Mouse (Mus musculus): Measurements from ENCODE around the gene Btbd2. TPM values are rescaled to one million over a fixed set of nuclear protein-coding genes. Genes with fewer than 3 reads are reported as not detected.

Btbd2 gene
- 14.6 to 23.9 TPM (median 23.1 TPM) in 3 replicates for total RNA-seq (2017)

DNA sequence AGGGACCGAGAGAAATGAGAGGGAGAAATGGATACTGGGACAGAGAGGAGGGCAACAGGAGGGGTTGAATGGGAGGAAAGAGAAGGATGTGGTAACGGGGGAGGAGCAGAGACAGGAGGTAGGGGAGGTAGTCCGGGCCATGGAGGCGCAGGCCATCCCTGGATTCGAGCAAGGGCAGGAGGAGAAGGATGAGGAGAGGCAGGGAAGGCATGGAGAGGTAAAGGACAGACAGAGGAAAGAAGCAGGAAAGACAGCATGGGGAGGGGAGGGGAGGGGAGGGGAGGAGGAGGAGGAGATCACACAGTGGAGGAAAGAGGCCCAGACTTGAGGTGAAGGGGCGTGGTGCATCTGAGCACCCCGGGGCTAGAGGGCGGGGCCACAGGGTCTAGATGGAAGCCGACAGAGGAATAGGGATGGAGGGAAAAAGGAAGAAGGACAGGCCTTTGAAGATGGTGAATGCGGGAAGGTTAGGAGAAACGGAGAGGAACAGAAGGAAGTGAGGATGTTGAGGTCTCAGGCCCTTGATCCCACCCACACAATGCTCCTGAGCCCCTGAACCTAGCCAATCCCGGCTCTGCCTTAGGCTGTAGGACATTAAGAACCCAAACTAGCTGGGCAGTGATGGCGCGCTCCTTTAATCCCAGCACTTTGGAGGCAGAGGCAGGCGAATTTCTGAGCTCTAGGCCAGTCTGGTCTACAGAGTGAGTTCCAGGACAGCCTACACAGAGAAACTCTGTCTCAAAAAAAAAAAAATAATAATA lies at the start of gene Btbd2:
Btbd2 (minus strand) TSS at position 209 of the 761 bp plus-strand sequence.
- ATAC-seq (replicated peaks; ENCODE audit: insufficient number of reproducible peaks, low FRiP score, low TSS enrichment, poor library complexity, severe bottlenecking) = peak; percentile 11; the same call in 1 of the 2 replicates

DNA sequence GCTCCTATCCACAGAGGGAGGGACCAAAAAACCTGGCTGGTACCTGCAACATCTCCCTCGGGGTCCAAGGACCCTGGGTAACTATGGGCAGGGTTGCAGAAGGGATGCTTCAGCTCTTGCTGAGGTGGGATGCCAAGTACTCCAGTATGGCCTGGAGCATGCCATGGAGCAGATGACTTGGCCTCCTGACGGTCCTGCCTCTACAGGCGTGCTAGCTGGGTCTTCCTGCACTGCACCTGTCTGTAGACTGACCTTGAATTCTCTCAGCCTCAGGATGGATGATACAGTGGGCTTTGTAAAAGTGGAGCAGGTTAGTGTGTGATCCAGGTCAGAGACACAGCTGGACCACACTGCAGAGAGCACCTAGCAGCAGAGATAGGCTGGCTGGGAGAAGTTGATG lies 48.6 kb upstream of the Btbd2 start:
- ATAC-seq (replicated peaks; ENCODE audit: insufficient number of reproducible peaks, low FRiP score, low TSS enrichment, poor library complexity, severe bottlenecking) = no peak

DNA sequence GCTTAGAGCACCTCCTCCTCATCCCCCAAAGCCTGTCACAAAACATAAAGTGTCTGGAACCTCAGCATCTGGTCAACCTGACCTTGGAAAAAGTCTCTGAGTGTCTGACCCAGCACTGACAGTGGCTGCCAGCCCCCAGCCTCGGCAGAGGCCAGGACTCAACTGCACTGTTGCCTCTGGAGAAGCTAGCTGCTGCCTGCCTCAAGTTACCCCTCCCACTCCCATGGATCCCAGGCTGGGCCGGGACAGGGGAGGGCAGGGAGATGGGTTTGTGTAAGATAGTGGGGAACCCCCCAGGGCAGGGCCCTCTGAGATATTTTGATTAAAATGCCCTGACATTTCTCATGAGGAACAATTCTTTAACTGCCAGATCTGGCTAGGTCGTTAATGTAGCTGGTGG lies 48.2 kb upstream of the Btbd2 start:
- no peak for ATAC-seq (replicated peaks; ENCODE audit: insufficient number of reproducible peaks, low FRiP score, low TSS enrichment, poor library complexity, severe bottlenecking)

DNA sequence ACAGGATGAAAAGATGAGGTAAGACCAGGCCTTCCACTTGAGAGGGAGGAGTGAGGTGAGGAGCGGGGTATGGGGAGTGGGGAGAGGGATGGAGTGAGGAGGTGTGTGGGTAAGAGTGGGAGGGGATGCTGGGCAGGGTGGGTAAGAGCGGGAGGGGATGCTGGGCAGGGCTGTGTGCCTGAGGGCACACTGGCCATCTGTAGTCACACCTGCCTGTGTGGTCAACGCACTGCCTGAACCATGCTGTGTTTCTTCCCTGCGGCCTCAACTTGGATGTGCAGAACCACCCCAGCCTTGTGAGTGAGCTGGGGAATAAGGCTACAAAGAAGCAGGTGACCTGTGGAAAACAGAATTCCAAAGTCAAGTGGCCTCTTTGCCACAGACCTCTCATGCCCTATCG lies 47.5 kb upstream of the Btbd2 start:
- no peak for ATAC-seq (replicated peaks; ENCODE audit: insufficient number of reproducible peaks, low FRiP score, low TSS enrichment, poor library complexity, severe bottlenecking)

DNA sequence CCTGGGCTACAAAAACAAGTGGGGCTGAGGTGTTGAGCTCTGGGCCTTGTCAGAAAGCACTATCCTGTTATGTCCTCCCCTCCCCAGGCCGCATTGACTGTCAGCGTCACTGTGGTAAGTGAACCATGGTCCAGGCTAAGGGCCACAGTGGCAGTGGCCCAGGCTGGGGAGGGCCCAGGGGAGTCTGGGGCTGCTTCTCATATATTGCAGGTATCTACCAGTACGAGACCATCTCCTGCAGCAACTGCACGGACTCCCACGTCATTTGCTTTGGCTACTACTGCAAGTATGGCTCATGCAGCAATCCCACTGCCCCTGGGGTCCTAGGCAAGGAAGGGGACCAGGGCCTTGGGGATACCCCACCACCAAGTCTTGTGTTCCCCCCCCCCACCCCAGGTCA lies 46.8 kb upstream of the Btbd2 start:
- no peak for ATAC-seq (replicated peaks; ENCODE audit: insufficient number of reproducible peaks, low FRiP score, low TSS enrichment, poor library complexity, severe bottlenecking)

DNA sequence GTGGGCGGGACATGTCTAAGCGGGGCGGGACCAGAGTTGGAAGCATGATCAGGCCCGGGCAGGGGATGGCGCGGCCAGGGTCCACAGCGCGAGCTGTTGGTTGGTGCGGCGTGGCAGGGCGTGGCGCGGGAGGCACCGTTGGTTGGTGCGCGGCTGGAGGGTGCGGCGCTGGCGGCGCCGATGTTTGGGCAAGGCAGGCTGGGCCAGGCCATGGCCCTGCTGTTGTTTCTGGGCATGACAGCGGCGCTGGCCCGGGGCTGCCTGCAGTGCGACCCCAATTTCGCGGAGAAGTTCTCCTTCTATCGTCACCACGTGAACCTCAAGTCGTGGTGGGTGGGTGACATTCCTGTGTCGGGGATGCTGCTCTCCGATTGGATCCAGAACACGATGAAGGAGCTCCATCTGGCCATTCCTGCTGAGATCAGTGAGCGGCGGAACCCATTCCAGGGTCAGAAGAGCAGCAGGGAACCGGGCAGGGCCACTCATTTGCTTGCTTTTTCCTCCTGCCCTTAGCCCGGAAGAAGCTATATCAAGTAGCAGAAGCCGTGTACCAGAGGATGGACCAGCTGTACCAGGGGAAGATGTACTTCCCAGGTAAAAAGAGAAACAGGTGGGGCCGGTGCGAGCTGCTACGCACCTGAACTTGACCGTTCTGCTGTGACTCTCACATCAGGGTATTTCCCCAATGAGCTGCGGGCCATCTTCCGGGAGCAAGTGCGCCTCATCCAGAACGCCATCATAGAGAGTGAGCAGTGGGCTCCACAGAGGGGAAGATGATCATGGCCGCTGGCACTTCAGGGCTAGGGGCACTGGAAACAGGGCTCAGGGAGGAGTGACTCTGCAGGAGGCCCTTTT lies 45.9 kb upstream of the Btbd2 start:
- peak; percentile 38; the same call in 1 of the 2 replicates for ATAC-seq (replicated peaks; ENCODE audit: insufficient number of reproducible peaks, low FRiP score, low TSS enrichment, poor library complexity, severe bottlenecking)

DNA sequence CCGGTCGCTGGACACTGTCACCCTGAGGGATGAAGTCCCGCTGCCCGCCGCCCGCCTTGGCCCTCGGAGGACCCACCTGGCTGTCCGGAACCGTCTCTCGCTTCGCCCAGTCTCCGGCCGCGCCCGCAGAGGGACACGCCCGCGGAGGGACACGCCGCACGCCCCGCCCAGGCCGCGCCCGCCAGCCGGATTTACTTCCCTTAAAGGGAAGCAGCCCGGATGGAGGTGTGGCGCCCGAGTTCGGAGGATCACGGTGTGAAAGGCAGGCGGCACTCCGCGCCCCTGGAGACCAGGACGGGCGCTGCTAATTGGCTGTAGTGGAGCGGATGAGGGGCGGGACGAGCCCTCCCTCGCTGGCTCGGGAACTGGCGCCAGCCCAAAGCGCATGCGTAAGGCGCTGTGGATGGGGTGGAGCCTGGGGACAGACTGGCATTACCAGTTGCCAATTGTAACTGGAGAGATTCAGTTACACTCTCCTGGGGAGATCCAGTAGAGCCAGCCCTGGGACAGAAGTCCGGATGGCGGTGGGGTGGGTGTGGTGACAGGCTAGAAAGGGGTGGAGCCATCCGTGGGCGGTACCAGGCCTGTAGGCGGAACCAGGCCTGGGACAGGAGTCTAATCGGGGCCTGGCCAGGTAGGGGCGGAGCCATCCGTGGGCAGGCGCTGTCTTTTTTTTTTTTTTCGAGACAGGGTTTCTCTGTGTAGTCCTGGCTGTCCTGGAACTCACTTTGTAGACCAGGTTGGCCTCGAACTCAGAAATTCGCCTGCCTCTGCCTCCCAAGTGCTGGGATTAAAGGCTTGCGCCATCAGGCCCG lies 45.1 kb upstream of the Btbd2 start, which contains the start of the genes Mob3a and Izumo4:
Mob3a (minus strand) TSS at position 257 of the 815 bp plus-strand sequence.
Izumo4 (plus strand) TSS at position 464 of the 815 bp plus-strand sequence.
- ATAC-seq (replicated peaks; ENCODE audit: insufficient number of reproducible peaks, low FRiP score, low TSS enrichment, poor library complexity, severe bottlenecking) = peak; percentile 80

DNA sequence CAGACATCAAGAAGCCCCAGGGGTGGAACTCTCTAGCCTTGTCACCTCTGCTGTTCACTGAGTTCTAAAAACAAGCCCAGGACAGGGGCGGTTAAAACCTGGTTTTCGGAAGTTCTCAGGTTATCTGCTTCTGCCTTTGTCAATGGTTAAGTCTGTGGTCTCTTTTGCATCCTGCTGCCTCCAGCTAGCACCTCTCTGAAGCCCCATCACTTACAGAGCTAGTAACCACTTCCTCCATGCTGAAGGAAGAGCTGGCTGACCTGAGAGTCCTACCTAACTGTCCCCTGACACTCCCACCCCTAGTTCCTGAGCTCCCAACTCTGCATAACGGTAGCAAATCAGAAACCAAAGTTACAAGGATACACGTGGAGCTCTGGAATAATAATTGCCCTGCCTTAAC lies 43.9 kb upstream of the Btbd2 start:
- no peak for ATAC-seq (replicated peaks; ENCODE audit: insufficient number of reproducible peaks, low FRiP score, low TSS enrichment, poor library complexity, severe bottlenecking)

DNA sequence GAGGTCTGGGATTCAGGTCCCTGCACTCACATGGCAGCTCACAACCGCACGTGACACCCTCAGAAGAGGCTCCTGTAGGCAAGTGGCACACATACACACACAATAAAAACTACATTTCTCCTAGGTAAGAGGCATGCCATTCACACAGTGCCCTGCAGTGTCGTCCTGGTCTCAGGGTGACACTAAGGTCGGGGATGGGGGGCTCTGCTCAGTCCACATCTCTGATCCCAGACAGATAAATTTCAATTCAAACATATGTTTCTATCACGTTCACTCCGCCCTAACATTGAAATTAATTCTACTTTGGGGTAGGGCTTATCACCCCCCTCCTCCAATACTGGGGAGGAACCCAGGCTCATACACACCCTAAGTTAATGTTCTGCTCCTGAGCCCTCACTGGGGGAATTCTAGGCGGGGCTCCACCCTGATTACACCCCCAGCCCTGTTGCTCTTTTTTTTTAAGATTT lies 43.2 kb upstream of the Btbd2 start:
- ATAC-seq (replicated peaks; ENCODE audit: insufficient number of reproducible peaks, low FRiP score, low TSS enrichment, poor library complexity, severe bottlenecking) = no peak

DNA sequence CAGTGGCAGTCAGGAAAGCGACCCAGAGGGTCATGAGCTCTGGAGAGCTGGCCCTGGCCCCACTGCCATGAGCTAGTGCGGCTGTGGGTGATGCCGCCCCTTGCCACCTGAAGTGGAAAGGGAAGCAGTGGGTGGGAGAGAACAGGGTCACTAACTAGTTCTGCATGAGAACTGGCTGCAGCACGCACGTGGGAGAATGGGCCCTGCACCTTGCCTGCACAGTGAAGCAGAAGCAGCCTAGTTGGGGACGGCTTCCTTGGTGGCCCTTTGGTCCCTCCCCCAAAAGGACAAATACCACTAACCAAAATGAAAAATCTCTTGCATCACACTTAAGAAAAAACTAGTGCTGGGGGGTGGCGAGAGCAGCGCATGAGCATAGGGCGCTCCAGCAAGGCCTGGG lies 41.7 kb upstream of the Btbd2 start:
- no peak for ATAC-seq (replicated peaks; ENCODE audit: insufficient number of reproducible peaks, low FRiP score, low TSS enrichment, poor library complexity, severe bottlenecking)

DNA sequence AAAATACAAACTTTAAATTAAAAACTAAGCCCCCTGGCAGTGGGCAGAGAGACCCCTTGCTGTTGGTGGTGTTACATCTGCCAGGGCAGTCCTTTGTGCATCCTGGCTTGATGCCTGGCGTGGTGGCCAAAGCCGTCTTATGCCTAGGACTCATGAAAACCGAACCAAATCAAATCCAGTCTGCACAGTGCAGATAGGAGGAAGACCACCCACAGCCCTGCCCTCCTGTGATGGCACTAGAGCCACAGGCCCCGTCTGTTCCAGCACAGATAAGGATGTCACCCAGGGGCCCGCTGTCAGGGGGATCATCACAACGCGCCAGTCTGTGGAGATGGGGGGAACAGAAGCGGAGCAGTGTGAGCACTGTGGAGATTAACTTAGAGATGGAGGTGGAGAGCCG lies 40.9 kb upstream of the Btbd2 start:
- no peak for ATAC-seq (replicated peaks; ENCODE audit: insufficient number of reproducible peaks, low FRiP score, low TSS enrichment, poor library complexity, severe bottlenecking)

DNA sequence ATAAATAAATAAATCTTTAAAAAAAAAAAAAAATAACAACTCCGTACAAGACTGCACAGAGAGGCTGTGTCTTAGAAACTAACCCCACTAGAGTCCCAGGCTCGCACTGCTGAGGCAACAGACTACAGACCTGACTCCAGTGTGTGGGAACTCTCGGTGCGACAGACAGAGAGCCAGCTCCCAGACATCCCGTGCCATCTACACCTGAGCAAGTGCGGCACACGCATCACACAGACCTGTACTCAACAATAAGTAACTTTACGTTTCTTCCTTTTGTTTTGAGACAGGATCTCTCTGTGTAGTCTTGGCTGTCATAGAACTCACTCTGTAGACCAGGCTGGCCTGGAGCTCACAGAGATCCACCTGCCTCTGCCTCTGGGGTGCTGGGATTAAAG lies 40.5 kb upstream of the Btbd2 start:
- no peak for ATAC-seq (replicated peaks; ENCODE audit: insufficient number of reproducible peaks, low FRiP score, low TSS enrichment, poor library complexity, severe bottlenecking)

DNA sequence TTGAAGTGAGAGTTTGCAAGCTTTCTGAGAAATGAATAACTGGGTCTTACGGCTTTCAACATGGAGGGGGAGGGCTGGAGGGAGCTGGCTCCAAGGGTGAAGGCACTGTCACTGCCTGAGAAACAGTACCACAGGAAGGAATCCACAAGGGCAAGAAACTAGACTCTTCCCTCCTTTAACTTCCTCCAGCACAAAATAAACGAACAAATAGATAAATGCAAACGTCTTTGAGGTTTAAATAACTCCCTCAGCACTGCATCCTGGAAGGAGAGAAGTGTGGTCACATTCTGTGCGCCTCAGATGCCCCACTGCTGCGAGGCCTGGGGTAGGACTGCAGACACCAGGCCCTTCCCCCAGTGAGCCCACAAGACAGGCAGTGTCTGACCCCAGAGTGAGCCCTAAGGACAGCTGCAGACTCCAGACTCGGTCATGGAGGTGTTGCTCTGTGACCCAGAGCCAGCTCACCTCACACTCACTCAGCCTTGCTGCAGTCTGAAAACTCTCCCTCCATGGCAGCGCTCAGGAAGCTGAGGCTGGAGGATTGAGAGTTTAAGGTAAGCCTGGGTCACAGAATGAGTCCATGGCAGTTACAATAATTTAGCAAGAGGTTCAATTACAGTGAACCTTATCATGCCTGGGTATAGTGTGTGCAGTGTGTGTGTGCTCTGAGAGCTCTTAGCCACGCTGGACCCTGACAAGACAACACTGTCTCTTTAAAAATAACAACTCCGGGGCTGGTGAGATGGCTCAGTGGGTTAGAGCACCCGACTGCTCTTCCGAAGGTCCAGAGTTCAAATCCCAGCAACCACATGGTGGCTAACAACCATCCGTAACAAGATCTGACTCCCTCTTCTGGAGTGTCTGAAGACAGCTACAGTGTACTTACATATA lies 39.9 kb upstream of the Btbd2 start:
- no peak for ATAC-seq (replicated peaks; ENCODE audit: insufficient number of reproducible peaks, low FRiP score, low TSS enrichment, poor library complexity, severe bottlenecking)

DNA sequence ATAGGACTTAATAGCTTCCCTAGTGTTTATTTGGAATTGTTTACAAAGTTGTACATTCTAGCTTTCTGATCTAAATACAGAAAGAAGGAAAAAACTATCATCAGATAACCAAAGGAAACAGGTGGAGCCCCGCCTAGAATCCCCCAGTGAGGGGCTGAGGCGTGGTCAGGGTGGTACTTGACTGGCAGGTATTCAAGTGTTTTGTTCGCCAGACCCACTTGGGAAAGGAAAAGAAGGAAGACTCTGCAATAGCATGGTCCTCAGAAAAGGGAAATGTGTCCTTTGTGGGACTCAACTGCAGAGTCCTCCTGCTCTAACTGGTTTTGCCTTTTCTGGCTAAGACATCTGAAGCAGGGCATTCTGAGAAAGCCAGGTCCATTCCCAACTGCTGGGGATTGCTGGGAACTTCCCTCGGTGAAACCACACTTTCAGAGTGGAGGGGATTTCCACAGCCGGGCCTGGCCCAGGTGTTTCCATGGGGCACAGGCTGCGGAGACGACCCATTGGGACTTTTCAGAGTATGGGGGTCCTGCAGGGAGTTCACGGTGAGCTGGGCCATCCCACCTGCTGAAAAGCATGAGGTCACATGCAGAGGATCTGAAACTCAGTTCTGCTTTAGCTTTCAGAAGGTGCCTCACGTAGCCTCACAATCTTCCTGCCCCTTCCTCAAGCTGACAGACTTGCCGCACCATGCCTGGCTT lies 39.1 kb upstream of the Btbd2 start:
- ATAC-seq (replicated peaks; ENCODE audit: insufficient number of reproducible peaks, low FRiP score, low TSS enrichment, poor library complexity, severe bottlenecking) = no peak

DNA sequence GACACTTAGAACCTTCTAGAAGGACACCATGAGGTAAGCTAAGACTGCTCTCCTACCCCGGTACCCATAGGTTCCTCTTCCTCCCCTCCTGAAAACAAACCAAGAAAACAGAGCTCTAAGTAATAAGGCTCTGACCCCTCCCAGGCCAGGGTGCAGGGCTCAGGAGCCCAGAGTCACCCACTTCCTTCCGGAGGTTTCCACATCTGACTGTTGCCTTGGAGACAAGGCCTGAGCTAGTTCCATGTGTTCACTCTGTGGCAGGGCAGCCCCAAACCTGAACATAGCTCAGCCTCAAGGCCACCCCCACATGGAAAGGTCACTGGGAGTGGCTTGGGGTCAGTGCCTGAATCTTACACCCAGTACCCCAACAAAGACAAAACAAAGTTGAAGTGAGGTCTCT lies 38.3 kb upstream of the Btbd2 start:
- peak; percentile 75 for ATAC-seq (replicated peaks; ENCODE audit: insufficient number of reproducible peaks, low FRiP score, low TSS enrichment, poor library complexity, severe bottlenecking)

DNA sequence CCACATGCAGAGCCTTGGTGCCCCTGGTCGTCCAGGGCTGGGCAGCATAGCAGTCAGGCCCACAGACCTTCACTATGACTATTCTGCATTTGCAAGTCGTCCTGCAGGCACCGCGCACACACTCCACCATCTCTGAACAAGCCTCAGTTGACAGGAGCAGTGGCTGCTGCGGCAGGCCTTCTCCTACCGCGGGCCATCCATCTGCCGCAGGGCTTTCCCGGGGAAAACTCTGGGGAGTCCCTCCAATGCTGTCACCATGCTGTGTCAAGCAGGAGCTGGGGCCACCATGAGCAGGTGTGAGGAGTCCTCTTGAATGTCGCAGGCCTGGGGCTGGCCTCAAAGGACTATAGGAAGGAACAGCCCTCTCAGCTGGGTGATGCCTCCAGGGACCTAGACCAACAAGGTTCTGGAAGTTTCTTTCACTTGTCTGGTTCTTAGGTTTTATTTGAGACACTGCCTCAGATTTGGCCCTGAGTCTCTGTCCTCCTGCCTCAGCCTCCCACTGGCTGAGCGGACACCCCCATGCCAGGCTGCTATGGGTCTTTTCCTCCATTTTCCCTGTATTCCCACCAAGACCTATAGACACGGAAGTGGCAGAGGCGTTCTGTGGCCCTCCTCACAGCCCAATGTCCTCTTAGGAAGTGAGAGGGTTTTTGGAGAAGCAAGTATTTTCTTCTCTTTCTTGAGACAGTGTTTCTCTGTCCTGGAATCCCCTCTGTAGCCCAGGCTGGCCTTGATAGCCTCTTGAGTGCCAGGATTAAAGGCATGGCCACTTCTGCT lies 37.5 kb upstream of the Btbd2 start:
- ATAC-seq (replicated peaks; ENCODE audit: insufficient number of reproducible peaks, low FRiP score, low TSS enrichment, poor library complexity, severe bottlenecking) = no peak

Data from monocyte, adult 5-6 weeks (primary cell).